Mouse (Mus musculus) heart, postnatal 10 days (tissue): ENCODE results near the gene Shroom1. TPM values are rescaled to one million over a fixed set of nuclear protein-coding genes. Genes with fewer than 3 reads are reported as not detected.
A peak's percentile ranks its signal among the peaks of the same experiment; 100 is the strongest.

ENCODE experiments used
- DNase-seq, 2 experiments: peaks; one replicate each; pipeline ENCODE4 v3.0.0; 2021
- intact Hi-C: fragments of 180-260 bp; cut with DNase I; formaldehyde crosslinking; loops from one replicate; pipeline ENCODE4 v1.15.1; 2025
- total RNA-seq, 2 experiments: library from RNA; stranded (reverse); gene quantifications; 2 replicates each; pipeline ENCODE4 v1.2.3; 2021

Gene Shroom1
- total RNA-seq, 2 experiments from 2014 or later = 0.55 to 0.69 TPM

- intact Hi-C loops = no loop called here
- DNase-seq = no peak
Observed at GRCm38 (mm10) chr11:53478383-53479170, 21.6 kb downstream of the Shroom1 start.

- DNase-seq = no peak
- intact Hi-C loops = no loop called here
Observed at GRCm38 (mm10) chr11:53479171-53479782, 22.3 kb downstream of the Shroom1 start.

GRCm38 (mm10) chr11:53479783-53480301 lies 22.8 kb downstream of the Shroom1 start, which contains the start of the genes Gm9945 and Sowaha:
Gene Gm9945, plus strand, starts transcription at chr11:53480166.
Gene Sowaha, minus strand, starts transcription at chr11:53480274.
- no peak for DNase-seq
- intact Hi-C loops = no loop called here

- intact Hi-C loops = no loop called here
- no peak for DNase-seq
Observed at GRCm38 (mm10) chr11:53481088-53481730, 24.2 kb downstream of the Shroom1 start.

- intact Hi-C loops = no loop called here
Observed at GRCm38 (mm10) chr11:53483159-53483891, 26.3 kb downstream of the Shroom1 start.

GRCm38 (mm10) chr11:53485719-53486118 lies 28.7 kb downstream of the Shroom1 start:
- DNase-seq = no peak
- intact Hi-C loops = no loop called here

More at GRCm38 (mm10) chr11:53483159-53483891, 26.3 kb downstream of the Shroom1 start:
- DNase-seq = no peak

- no peak for DNase-seq
- intact Hi-C loops = no loop called here
Observed at GRCm38 (mm10) chr11:53486351-53486750, 29.3 kb downstream of the Shroom1 start.

- intact Hi-C loops = no loop called here
Observed at GRCm38 (mm10) chr11:53486822-53487594, 30.0 kb downstream of the Shroom1 start.

GRCm38 (mm10) chr11:53489007-53489406 lies 32.0 kb downstream of the Shroom1 start:
- intact Hi-C loops = no loop called here
- no peak for DNase-seq

More at GRCm38 (mm10) chr11:53486822-53487594, 30.0 kb downstream of the Shroom1 start:
- no peak for DNase-seq

- intact Hi-C loops = no loop called here
- no peak for DNase-seq
Observed at GRCm38 (mm10) chr11:53489421-53489820, 32.4 kb downstream of the Shroom1 start.

GRCm38 (mm10) chr11:53491954-53492401 lies 35.0 kb downstream of the Shroom1 start:
- peak in 1 of 2 experiments; percentile 51 for DNase-seq
- intact Hi-C loops = no loop called here

GRCm38 (mm10) chr11:53493243-53493955 lies 36.4 kb downstream of the Shroom1 start:
- intact Hi-C loops = no loop called here
- DNase-seq = no peak

- DNase-seq = no peak
Observed at GRCm38 (mm10) chr11:53495417-53495816, 38.4 kb downstream of the Shroom1 start.

GRCm38 (mm10) chr11:53496946-53497345 lies 39.9 kb downstream of the Shroom1 start:
- intact Hi-C loops = no loop called here
- DNase-seq = no peak

More at GRCm38 (mm10) chr11:53495417-53495816, 38.4 kb downstream of the Shroom1 start:
- intact Hi-C loops = no loop called here

- intact Hi-C loops = no loop called here
- DNase-seq = no peak
Observed at GRCm38 (mm10) chr11:53500569-53500968, 43.6 kb downstream of the Shroom1 start.

GRCm38 (mm10) chr11:53502039-53502765 lies 45.2 kb downstream of the Shroom1 start:
- intact Hi-C loops = no loop called here
- no peak for DNase-seq

- DNase-seq = no peak
- intact Hi-C loops = no loop called here
Observed at GRCm38 (mm10) chr11:53503738-53504137, 46.7 kb downstream of the Shroom1 start.

- intact Hi-C loops = no loop called here
- DNase-seq = no peak
Observed at GRCm38 (mm10) chr11:53504376-53504775, 47.4 kb downstream of the Shroom1 start.
